Comparison of ENCODE assay signal across 14 mouse cellular contexts in genomic region chr6:142394669-142395068, GRCm38 (mm10). TPM values are rescaled to one million over a fixed set of nuclear protein-coding genes. Genes with fewer than 3 reads are reported as not detected.
A peak's percentile ranks its signal among the peaks of the same experiment; 100 is the strongest.
DNase-seq lines count a peak whose midpoint lies in the region; ATAC-seq and TF ChIP-seq lines count a peak whose summit lies in the region.
"Had no signal": no experiment of that assay in that cellular context is flagged by ENCODE, and none has a peak within 500 bp of the region (broad histone marks: within the 10 kb centered on the region; RNA-seq: fewer than 3 reads in every experiment).

No protein-coding gene starts in this region.

- intact Hi-C loops in gastrocnemius, adult 2 months (cut with DNase I): no loop called here

- H3K4me2 ChIP-seq in forebrain, embryonic 15.5 days (replicated peaks): no peak overlapping the region
- H3K4me2 ChIP-seq: embryonic facial prominence, embryonic 13.5 days; kidney, embryonic 15.5 days; stomach, embryonic 15.5 days had no signal

- no peaks in the 10 kb centered on the region for H3K27me3 ChIP-seq in forebrain, embryonic 15.5 days
- H3K27me3 ChIP-seq: embryonic facial prominence, embryonic 13.5 days; kidney, embryonic 15.5 days; stomach, embryonic 15.5 days had no signal

- ATAC-seq in forebrain, embryonic 15.5 days (replicated peaks): no peak
- ATAC-seq: CD4-positive, CD25-positive, alpha-beta regulatory T cell, adult 4 months had no signal

- no peak for TF ChIP-seq CTCF in gastrocnemius, adult 2 months (IDR thresholded peaks at IDR 0.05)

- no peak overlapping the region for H3K27ac ChIP-seq in gastrocnemius, adult 2 months
- H3K27ac ChIP-seq in forebrain, embryonic 15.5 days (replicated peaks): no peak overlapping the region
- H3K27ac ChIP-seq: embryonic facial prominence, embryonic 13.5 days; kidney, embryonic 15.5 days; stomach, embryonic 15.5 days had no signal

- WGBS in forebrain, embryonic 15.5 days: 76% methylated on average over 5 of the region's 5 CpGs

- no peak overlapping the region for H3K4me3 ChIP-seq in gastrocnemius, adult 2 months
- H3K4me3 ChIP-seq in forebrain, embryonic 15.5 days: no peak overlapping the region
- H3K4me3 ChIP-seq: embryonic facial prominence, embryonic 13.5 days; kidney, embryonic 15.5 days; stomach, embryonic 15.5 days had no signal

- no peak overlapping the region for H3K9ac ChIP-seq in forebrain, embryonic 15.5 days (replicated peaks)
- H3K9ac ChIP-seq: embryonic facial prominence, embryonic 13.5 days; kidney, embryonic 15.5 days; stomach, embryonic 15.5 days had no signal

- DNase-seq in gastrocnemius, adult 2 months: peak; percentile 29
- DNase-seq in gastrocnemius, postnatal 10 days: no peak
- peak; percentile 8 for DNase-seq in right cerebral cortex, adult 18-20 months
- no peak for DNase-seq in right cerebral cortex, postnatal 4 days
- peak; percentile 11 to 59 for DNase-seq in layer of hippocampus, adult 18-20 months (ENCODE audit: low spot score in 2 of 2)
- peak; percentile 15 for DNase-seq in telencephalon, adult 2 months (ENCODE audit: low read depth, low spot score)
- no peak for DNase-seq in spleen, adult 12 weeks (ENCODE audit: low spot score)
- DNase-seq: gastrocnemius, postnatal 25 days; lung, postnatal 36 days had no signal

- peaks cover 11% of the 10 kb centered on the region; the same call in 1 of the 2 replicates for H3K36me3 ChIP-seq in forebrain, embryonic 15.5 days

- H3K4me1 ChIP-seq in forebrain, embryonic 15.5 days: no peaks in the 10 kb centered on the region
- H3K4me1 ChIP-seq: embryonic facial prominence, embryonic 13.5 days; kidney, embryonic 15.5 days; stomach, embryonic 15.5 days had no signal

- no peaks in the 10 kb centered on the region for H3K9me3 ChIP-seq in forebrain, embryonic 15.5 days
- H3K9me3 ChIP-seq: embryonic facial prominence, embryonic 13.5 days; kidney, embryonic 15.5 days; stomach, embryonic 15.5 days had no signal

RNA-seq across cellular contexts. Expression of gene Golt1b, which starts 7.6 kb away (rescaled TPM):
- total RNA-seq in gastrocnemius, adult 2 months (2021): 10 to 100 TPM; 17.3 to 18.5 TPM
- 10 to 100 TPM; 22.6 to 25.0 TPM for total RNA-seq in gastrocnemius, postnatal 10 days (2021)
- total RNA-seq in layer of hippocampus, adult 18-20 months (2021): 10 to 100 TPM; 32.1 to 32.8 TPM
- polyA plus RNA-seq in forebrain, embryonic 15.5 days (2015; fragmentation: Nextera tagmentation; extraction: Ambion mirVana): 80.6 and 85.5 TPM in 2 replicates

RNA-seq across cellular contexts. Expression of gene Recql, which starts 7.8 kb away (rescaled TPM):
- 1 to 10 TPM; 5.8 to 6.2 TPM for total RNA-seq in gastrocnemius, adult 2 months (2021)
- 1 to 10 TPM; 6.2 to 9.5 TPM for total RNA-seq in gastrocnemius, postnatal 10 days (2021)
- total RNA-seq in layer of hippocampus, adult 18-20 months (2021): 10 to 100 TPM; 22.9 to 28.0 TPM
- 29.1 and 31.2 TPM in 2 replicates for polyA plus RNA-seq in forebrain, embryonic 15.5 days (2015; fragmentation: Nextera tagmentation; extraction: Ambion mirVana)

RNA-seq across cellular contexts. Expression of gene Spx, which starts 18.6 kb away (rescaled TPM):
- total RNA-seq in gastrocnemius, adult 2 months (2021): not detected
- not detected for total RNA-seq in gastrocnemius, postnatal 10 days (2021)
- total RNA-seq in layer of hippocampus, adult 18-20 months (2021): 1 to 10 TPM in 1 of 2 experiments, under 1 TPM in 1; 0.94 to 2.0 TPM
- polyA plus RNA-seq in forebrain, embryonic 15.5 days (2015; fragmentation: Nextera tagmentation; extraction: Ambion mirVana): 1.3 and 3.4 TPM in 2 replicates

RNA-seq across cellular contexts. Expression of gene Pyroxd1, which starts 49.2 kb away (rescaled TPM):
- 1 to 10 TPM; 9.5 to 9.9 TPM for total RNA-seq in gastrocnemius, adult 2 months (2021)
- 1 to 10 TPM; 7.6 to 8.1 TPM for total RNA-seq in gastrocnemius, postnatal 10 days (2021)
- 10 to 100 TPM; 13.2 to 14.4 TPM for total RNA-seq in layer of hippocampus, adult 18-20 months (2021)
- 21.5 and 25.2 TPM in 2 replicates for polyA plus RNA-seq in forebrain, embryonic 15.5 days (2015; fragmentation: Nextera tagmentation; extraction: Ambion mirVana)

Comparison
In these comparisons a context has a peak if more than half of its experiments do, and no peak if none do; other contexts are left out.
1. DNase-seq: peak in gastrocnemius, adult 2 months (single experiment), right cerebral cortex, adult 18-20 months (single experiment), layer of hippocampus, adult 18-20 months (2 of 2) and telencephalon, adult 2 months (single experiment); none in gastrocnemius, postnatal 10 days (single experiment), right cerebral cortex, postnatal 4 days (single experiment) and spleen, adult 12 weeks (single experiment).